Mouse (Mus musculus) liver, adult (tissue): Measurements from ENCODE around the gene Foxe3.

Source experiments
- GATA4 ChIP-seq: IDR thresholded peaks from 2 replicates; pipeline ENCODE4 v1.6.1; 2014; ENCODE audit warnings: mild to moderate bottlenecking, low read length; ENCODE audit not compliant: insufficient replicate concordance

The Foxe3 gene

DNA sequence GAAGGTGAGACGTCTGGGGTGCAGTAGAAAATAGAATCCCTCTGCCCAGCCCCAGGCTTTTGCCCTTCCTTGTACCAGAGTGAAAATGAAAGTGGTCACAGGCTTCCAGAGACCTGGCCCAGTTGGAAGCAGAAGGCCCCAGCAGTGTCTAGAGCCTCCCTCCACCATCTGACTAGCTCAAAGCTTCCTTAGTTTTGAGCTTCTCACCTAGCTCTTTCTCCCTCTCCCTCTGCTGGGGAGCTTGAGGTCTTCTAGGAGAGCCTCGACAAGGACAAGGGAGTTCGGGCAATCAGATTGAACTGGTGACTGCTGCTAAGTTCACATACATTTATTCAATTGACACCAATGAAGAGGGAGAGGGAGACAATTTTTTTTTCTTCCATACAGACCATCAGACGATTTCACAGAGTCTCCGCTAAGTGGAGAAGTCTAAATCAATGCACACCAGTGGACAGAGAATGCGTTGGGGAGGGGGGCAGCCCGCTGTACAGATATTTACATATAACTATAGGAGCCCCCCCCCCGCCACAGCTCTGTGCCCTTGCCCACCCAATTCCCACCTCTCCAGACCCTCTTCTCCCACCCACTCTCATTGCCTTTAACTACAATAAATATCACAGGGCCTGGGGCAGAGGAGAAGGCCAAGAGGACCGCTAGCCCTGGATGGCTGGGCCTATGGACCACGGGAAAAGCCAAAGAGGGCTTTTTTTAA, 19.7 kb downstream of the Foxe3 start:
- no peak for TF ChIP-seq GATA4

DNA sequence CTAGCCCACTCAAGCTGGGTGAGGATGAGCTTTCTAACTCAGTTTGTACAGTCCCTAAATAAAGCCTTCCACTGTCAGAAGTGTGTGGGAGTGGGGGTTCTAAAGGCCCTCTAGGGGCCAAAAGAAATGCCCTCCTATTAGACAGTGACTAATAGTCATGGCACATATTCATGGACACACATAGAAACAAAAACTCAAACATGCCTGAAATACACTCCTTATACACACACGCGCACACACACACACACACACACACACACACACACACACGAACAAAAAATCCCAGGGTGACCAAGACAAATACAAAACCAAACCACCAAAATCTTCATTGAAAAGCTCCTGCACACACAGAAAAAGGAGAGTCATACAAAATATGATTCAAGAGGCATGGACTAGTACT, 20.3 kb downstream of the Foxe3 start:
- no peak for TF ChIP-seq GATA4

DNA sequence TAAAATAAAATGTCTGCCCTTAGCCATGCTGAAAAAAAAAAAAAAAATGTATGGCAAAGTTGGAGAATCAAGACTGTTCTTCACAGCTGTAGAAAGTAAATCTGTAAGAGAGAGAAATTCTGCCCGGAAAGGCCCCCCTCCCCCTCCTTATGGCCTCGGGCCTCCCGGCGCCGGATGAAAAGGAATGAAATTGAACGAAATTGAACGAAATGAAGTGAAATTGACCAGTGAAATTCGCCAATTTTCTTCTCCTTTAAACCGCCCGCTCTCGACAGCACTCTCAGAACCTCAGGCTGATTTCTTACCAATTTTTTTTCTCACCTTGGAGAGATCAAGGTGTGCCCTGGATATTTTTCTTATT, 22.4 kb downstream of the Foxe3 start:
- no peak for TF ChIP-seq GATA4

DNA sequence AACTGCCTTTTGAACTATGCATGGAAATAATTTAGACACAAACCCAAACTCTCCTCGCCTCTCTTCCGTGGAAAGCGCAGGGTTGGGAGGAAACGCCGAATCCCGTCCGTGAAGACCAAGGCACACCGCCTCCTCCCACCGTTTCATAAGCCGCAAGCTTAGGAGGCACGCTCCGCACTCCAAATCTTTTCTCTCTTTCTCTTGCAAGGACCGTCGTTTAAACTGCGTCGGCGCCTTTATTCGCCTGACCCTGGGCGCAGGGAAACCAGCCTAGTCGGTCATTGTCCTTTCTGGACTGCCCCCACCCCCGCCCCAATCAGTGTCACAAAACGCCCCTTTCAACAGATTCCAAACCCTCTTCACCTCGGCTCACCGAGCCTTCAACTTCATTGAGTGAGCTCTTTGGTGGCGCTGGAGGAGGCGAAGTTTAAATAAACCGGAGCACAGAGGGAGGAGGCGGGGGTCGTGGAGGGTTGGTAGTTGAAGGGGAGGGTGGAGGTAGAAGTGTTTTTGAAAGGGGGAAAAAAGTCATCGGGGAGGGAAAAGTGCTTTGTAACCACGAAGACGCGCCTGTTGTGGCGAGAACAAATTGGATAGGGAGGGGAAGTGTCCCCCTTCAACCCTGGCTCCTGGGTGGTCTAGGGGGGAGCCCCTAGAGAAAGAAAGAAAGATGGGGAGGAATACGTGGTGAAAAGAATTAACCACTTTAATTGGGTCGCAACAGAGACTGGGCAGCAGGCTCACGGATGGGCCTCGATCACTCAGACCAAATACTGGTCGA, 23.0 kb downstream of the Foxe3 start:
- TF ChIP-seq GATA4: no peak

DNA sequence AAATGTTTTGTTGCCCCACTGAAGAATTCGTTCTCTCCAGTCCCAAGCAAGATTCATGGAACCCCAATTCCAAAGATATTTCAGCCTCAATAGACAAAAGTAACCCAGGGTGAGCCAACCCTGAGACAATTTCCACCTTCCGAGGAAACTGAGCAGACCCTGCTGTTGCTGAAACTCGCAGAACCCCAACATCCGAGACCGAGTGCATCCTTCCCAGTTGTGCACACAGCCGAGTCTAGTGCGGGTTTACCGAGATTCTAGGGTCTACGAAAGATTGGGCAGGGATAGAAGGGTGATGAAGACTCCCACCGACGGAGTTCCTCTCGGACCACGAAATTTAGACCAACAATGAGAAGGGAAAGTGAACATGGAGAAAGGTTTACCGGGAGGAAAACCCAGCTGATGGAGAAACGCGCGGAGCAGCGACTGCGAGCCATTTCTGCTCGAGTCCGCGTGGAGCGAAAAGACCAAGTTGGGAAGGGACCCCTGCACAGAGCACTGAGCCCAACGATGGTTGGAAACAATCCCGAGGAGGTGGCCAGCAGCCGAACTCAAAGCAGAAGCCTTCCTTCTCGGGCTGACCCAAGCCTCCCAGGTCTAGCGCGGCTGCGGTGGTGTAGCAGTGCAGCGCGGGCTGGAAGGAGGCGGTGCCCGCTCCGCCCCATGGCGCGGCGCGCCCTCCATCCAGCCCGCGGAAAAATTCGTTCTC, 24.0 kb downstream of the Foxe3 start:
- no peak for TF ChIP-seq GATA4

DNA sequence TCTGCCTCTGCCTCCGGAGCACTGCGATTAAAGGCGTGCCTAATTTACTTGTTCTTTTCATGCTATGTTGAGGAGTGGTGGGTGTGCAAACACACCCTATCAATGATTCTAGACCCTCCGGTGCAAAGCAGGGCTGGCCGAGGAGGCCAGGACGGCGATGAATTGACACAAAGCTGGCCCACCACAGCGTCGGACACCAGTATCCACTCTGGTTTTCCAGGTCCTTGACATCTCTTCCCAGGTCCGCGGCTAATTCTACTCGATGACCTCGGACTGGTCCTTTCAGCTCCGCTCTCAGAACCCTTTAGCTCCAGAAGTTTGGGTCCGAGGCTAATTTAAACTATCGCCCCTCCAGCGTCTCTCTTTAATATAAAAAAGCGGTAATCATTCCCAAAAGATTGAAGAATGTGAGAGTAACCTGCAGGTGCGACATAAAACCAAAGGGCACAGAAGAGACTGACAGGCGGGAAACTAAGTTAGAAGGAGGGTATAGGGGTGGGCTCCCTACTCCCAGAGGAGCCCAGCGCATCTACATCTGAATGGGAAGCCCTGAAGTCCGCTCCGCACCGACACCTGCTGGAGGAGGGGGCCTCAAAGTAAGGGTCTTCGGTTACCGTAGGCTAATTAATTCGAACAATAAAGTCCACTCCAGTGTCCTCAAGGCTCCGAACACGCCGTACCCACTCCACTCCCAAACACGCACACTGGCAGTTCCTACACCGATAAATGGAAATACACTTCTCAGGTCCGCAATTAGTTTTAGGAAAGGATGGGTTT, 24.8 kb downstream of the Foxe3 start:
- no peak for TF ChIP-seq GATA4

DNA sequence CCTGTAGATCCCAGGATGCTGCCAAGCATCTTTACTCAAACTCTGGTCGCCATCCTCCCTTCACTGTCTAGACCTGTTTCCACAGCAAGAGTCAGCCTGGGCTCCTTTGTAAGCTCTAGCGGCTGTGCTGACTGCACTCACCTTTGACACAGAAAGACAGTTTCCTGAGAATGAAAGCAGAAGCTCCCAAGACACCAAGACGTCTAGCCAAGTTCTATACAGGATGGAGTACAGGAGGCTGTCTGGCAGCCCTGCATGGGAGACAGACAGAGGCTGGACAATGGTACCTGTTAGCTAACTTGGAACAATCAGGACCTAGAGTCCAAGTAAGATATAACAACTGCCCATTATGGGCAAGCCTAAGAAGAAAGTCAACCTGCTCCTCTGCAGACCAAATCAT, 25.9 kb downstream of the Foxe3 start:
- TF ChIP-seq GATA4: no peak

DNA sequence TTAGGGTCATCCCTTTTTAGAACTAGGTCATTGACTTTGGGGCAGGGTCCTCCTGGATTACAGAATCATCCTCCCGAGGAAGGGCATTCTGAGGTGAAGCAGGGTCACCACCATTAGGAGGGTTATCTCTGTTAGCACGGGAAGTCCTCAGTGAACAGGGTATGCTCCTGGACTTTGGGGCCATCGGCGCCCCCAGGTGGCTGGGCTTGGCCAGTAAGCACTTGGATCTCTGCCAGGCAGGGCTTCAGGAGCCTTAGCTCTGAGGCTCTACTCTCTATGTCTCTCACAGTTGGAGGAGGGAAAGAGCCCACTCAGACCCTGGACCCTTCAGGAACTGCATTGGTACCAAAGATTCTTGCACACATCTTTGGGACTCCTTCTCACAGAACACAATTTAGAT, 28.0 kb downstream of the Foxe3 start:
- no peak for TF ChIP-seq GATA4

DNA sequence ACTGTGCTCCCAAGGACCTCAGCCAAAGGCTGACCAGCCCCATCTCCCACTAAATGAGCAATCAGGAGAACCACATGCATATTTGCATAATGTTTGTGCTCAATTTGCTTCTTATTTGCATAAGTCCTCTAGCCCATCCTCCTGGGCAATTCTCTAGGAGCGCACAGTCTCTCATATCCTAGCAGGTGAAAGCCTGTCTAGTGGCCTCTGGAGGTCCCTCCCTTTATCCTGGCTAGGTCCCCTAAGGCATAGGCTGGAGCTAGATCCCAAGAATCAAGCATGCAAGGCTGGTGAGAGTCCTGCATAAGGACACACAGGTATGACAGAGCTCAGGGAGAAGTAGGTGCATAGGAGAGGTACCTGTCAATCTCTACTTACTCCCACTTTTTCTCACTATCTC, 43.6 kb downstream of the Foxe3 start:
- TF ChIP-seq GATA4: no peak

DNA sequence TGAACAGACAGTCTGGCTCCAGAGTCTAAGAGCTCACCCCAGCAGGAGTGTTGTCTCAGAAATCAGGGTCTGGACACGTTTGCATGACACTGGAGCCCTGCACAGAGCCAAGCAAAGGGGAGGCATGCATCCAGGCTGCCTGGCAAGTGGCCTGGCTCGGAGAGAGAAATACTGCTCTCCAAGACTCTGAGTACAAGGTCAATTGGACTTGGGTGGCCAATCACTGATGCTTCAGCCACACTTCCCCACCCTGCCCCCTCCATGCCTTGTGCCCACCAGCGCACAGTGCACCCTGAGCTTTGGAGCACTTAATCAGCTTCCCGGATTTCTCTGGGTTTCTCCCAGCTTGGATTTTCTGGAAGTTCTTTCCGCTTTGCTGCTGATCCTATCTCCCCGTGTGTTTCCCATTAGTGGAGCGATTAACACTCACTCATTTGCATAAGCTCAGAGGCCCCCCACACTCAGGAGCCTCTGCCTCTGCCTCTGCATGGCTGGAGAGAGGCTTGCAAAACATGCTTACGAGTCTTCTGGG, 49.3 kb downstream of the Foxe3 start:
- TF ChIP-seq GATA4: no peak
